Mouse (Mus musculus) brain, embryonic 14.5 days (tissue): ENCODE results near the gene Pdcd1lg2.

Experiments used
- CTCF ChIP-seq: fragments of 200-500 bp; IDR thresholded peaks from 2 replicates; pipeline ENCODE4 v1.5.1; 2012; ENCODE audit warnings: inconsistent platforms, mild to moderate bottlenecking, moderate library complexity, borderline replicate concordance; ENCODE audit not compliant: insufficient read depth, insufficient read length; ENCODE audit errors: extremely low read depth
- POLR2A ChIP-seq: fragments of 200-500 bp; IDR thresholded peaks from 2 replicates; pipeline ENCODE4 v1.6.1; 2012; ENCODE audit warnings: mild to moderate bottlenecking, inconsistent platforms, borderline replicate concordance; ENCODE audit not compliant: poor library complexity, insufficient read depth, insufficient read length, severe bottlenecking; ENCODE audit errors: extremely low read depth

- TF ChIP-seq POLR2A, result no peak
- no peak for TF ChIP-seq CTCF
Measured at GRCm38 (mm10) chr19:29518409-29518808, 107.7 kb downstream of the Pdcd1lg2 start.
